Mouse (Mus musculus) heart, postnatal 14 days (tissue): Measurements from ENCODE around the gene Btbd1. TPM values are rescaled to one million over a fixed set of nuclear protein-coding genes. Genes with fewer than 3 reads are reported as not detected.

Source experiments
- DNase-seq, 2 experiments: peaks; one replicate each; pipeline ENCODE4 v3.0.0; 2021 to 2022
- intact Hi-C: fragments of 180-260 bp; cut with DNase I; formaldehyde crosslinking; loops from one replicate; pipeline ENCODE4 v1.15.1; 2025
- long read RNA-seq, 2 experiments: library from polyadenylated mRNA; stranded (forward); transcript quantifications; one replicate each; pipeline ENCODE4 v2.0.0; 2021
- total RNA-seq, 2 experiments: library from RNA; stranded (reverse); gene quantifications; 2 replicates each; pipeline ENCODE4 v1.2.3; 2021

Btbd1 gene
- 100 to 1,000 TPM; 135 TPM for total RNA-seq
- long read RNA-seq, experiment 1, transcript Btbd1-201 (8 exons, 3,001 nt), result major isoform, 645 of 677 reads
- long read RNA-seq, experiment 1, partial matches to known transcripts, result 12 of 677 reads
- long read RNA-seq, experiment 1, other reads (novel, unspliced or antisense), result 20 of 677 reads
- long read RNA-seq, experiment 2, transcript Btbd1-201 (8 exons, 3,001 nt), result major isoform, 602 of 624 reads
- long read RNA-seq, experiment 2, partial matches to known transcripts, result 6 of 624 reads
- long read RNA-seq, experiment 2, other reads (novel, unspliced or antisense), result 16 of 624 reads

DNA sequence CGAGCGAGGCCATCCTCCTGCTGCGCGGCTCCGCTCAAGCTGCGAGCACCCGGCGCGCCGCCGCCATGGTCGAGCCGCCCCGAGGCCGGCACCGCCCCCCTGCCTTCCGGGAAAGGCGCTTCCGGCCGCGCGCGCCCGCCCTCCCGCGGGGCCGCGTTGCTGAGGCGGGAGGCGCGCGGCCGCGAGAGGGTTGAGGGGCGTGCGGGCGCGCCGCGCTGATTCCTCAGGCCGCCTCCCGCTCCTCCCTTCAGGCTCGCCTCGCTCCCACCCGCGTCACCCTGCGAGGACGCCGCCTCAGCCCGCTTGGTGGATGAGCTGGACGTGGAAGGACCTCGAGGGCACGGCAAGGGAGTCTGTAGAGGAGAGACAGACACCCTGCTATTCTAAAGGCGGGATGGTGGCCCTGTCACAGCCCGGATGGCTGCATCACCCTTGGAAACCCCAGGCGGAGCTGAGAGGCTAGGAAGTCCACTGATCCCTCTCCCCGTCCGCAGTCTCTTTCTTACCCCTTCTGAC, at the start of gene Btbd1:
Gene Btbd1, minus strand, starts transcription at position 53 of the 516 bp plus-strand sequence.
- intact Hi-C loops, result loop anchor here (2.0 to 5.0 kb wide), 3 partner anchors 29 to 105 kb away; partner anchors contain the start of genes 3110040N11Rik, Hdgfl3 and Tm6sf1

DNA sequence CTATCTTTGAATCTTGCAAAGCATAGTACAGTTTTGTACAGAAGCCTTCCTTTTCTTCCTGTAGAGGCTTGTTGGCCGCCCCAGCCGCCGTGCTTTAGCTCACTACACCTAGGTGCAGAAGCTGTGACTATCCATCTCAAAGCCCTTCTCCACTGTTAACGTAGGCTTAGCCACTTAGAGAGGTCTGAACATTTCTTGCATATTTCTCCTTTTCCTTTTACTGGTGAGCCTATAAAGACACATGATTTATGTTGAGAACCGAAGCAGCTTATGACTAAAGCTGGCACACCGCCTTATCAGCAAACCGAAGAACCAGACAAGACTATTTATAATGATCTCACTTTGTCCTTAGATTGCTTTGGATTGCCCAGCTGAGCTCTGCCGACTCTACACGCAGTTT, 46.1 kb upstream of the Btbd1 start:
- intact Hi-C loops, result no loop called here
- no peak for DNase-seq

More for the DNA sequence above, at the start of gene Btbd1:
- peak; percentile 92 to 95 for DNase-seq

DNA sequence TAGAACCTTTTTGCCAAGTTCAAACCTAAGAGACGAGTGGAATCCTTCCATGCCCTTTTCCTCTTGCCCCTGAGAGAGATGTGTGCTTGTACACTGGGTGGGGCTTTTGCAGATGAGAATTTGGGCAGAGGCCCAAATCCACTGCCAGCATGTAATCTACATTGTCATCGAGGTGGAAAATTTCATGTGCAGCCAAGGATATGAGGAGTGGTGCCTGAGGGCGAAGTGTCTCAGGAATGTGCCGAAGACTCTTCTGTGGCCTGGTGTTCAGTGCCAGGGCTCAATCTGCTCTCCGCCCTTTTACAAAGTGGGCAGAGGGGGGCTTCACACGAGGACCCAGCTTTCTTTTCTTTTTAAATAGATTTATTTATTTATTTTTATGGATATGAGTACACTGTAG, 45.4 kb upstream of the Btbd1 start:
- intact Hi-C loops, result no loop called here

DNA sequence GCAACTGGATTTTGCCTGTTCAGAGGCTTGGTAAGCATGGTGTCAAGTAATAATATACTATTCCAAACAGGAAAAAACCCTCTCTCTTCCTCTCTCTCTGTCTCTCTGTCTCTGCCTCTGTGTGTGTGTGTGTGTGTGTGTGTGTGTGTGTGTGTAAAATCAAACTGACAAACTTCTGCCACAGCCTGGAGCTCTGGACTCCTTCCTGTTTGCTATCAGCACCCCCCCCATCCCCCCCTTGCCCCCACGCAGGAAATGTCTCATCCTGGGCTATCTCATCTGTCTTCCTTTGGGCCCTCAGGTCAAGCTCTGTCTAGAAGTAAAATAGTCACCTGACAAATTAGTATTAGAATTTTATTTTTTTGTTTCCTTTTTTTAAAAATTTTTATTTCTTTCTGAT, 44.6 kb upstream of the Btbd1 start:
- intact Hi-C loops, result no loop called here
- DNase-seq, result no peak

More for the DNA sequence above, 45.4 kb upstream of the Btbd1 start:
- DNase-seq, result no peak

- intact Hi-C loops, result no loop called here
These were observed 43.3 kb upstream of the Btbd1 start for GRCm38 (mm10) chr7:81872493-81873013.

GRCm38 (mm10) chr7:81868158-81868557, 38.9 kb upstream of the Btbd1 start:
- intact Hi-C loops, result loop anchor here (5.0 kb wide), 4 partner anchors 64 to 249 kb away; partner anchors contain the start of genes 3110040N11Rik and Hdgfl3
- peak; percentile 73 to 82 for DNase-seq

More at GRCm38 (mm10) chr7:81872493-81873013, 43.3 kb upstream of the Btbd1 start:
- no peak for DNase-seq

DNA sequence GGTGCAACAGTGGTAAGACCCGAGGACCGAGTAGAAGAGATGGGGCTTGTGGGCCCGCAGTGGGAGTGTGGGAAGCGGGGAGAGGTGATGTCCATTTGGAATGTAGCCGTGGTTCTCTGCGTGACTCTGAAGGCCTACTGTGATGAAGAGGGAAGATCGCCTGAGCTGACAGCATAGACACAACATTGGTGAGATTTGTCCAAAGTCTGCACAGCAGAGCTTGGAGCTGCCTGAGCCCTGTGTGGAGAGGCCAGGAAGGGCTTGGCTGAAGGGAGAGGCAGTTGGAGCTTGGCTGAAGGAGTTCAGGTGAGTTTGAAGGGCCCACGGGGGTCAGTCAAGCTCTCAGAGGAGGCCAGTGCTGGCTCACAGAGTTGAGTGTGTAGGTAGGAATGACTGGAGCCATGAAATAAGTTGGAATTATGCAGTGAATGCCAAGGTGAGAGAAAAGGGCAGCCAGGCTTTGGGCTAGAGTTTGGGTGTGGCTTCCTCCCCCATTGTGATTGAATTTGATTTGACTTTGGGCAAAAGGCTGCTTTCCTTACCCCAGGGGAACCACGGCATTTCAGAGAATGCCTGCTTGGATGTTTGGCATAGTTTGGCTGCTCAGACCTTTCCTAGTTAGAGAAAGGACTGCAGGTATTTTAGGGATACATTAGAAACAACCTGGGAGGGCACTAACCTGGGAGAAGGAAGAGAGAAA, 38.1 kb upstream of the Btbd1 start:
- DNase-seq, result no peak
- intact Hi-C loops, result loop anchor here (5.0 kb wide), 4 partner anchors 65 to 250 kb away; partner anchors contain the start of genes 3110040N11Rik and Hdgfl3

- intact Hi-C loops, result loop anchor here (5.0 kb wide), 4 partner anchors 66 to 251 kb away; partner anchors contain the start of genes 3110040N11Rik and Hdgfl3
- no peak for DNase-seq
These were observed 36.7 kb upstream of the Btbd1 start for GRCm38 (mm10) chr7:81865937-81866336.

DNA sequence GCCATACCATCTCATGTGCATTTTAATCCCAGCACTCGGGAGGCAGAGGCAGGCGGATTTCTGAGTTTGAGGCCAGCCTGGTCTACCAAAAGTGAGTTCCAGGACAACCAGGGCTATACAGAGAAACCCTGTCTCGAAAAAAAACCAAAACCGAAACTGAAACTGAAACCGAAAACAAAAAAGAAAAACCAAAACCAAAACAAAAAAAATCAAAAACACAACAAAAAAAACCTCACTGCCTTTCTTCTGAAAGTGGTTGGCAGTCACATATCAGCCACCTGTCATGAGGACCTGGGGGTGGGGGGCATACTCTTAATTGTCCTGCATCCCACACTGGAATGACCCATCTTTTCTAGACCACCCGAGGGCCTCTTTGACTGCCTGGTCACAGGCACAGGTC, 35.3 kb upstream of the Btbd1 start:
- intact Hi-C loops, result no loop called here

GRCm38 (mm10) chr7:81862587-81863583, 33.7 kb upstream of the Btbd1 start:
- peak; percentile 35 for DNase-seq

More for the DNA sequence above, 35.3 kb upstream of the Btbd1 start:
- DNase-seq, result no peak

DNA sequence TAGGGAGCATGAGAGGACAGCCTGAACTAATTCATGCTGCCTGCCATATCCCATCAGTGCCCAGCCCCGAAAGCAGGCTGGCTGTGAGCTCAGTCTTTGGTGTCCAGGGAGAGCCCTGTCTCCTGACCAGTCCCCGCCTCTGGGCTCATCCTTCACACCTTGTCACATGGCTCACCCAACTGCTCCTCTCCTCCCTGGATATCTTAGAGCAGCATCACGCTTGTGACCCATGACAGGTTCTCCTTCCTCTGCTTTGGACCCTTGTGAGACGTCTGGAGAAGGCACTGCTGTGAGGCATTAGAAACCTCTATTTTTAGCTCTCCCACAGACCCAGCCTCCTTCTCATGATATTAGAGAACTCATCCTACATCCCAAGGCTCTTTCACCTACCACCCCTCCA, 32.7 kb upstream of the Btbd1 start:
- intact Hi-C loops, result no loop called here
- no peak for DNase-seq

More at GRCm38 (mm10) chr7:81862587-81863583, 33.7 kb upstream of the Btbd1 start:
- intact Hi-C loops, result no loop called here

GRCm38 (mm10) chr7:81861461-81861860, 32.2 kb upstream of the Btbd1 start:
- no peak for DNase-seq
- intact Hi-C loops, result no loop called here

- intact Hi-C loops, result no loop called here
- DNase-seq, result no peak
These were observed 31.8 kb upstream of the Btbd1 start for GRCm38 (mm10) chr7:81860996-81861395.

- intact Hi-C loops, result no loop called here
- DNase-seq, result peak; percentile 29 to 47
These were observed 30.8 kb upstream of the Btbd1 start for GRCm38 (mm10) chr7:81860071-81860470.

DNA sequence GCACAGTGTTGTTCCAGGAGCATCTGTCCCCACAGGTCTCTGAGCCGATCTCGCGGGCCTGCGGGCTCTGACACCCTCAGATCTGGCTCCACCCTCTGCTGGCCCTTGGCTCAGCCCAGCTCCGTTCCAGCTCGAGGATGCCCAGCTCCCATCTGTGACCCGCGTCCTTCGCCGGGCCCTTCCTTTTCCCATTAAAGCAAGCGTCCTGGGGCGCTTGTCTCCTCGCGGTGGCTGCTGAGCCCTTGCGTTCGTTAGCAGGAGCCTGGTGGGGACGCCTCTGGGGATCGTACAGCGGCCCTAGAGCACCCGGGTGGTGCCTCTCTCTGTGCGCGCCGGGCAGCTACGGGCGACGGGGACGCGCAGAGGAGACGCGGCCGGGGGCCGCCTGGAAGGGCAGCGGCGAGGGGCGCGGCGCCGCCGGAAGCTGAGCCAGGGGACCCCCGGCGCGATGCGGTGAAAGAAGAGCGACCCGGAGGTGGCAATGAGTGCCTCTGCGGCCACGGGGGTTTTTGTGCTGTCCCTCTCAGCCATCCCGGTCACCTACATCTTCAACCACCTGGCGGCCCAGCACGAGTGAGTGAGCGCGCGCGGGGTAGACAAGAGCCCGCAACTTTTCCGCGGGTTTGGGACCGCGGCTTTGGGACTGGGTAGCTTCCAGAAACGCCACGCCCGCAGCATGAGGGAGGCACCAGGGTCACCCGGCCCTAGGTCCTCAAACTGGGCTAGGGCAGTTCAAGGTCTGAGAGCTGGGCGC, 29.9 kb upstream of the Btbd1 start, which contains the start of gene Tm6sf1:
Gene Tm6sf1, plus strand, starts transcription at position 34 of the 754 bp plus-strand sequence.
- intact Hi-C loops, result loop anchor here (2.0 kb wide), 1 partner anchor 30 kb away; the partner anchor contains the start of gene Btbd1
- peak; percentile 49 to 59 for DNase-seq

DNA sequence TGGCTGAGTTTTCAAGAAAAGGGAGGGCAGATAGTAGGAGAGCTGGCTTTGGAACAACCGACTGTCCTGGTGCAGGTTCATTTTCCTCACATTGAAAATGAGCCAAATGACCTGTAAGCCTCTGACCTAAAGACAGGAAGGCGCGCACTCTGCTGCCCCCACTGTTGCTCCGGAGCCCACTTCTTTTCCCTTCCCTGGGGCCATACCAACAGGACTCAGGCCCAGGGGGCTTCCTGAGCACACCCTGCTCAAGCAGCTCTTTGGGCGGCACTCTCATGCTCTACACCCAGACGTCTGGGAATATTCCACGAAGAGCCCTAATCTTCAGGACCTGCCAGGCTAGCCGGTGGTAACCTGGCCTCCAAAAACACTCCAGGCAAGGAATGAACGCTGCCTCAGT, 29.0 kb upstream of the Btbd1 start:
- DNase-seq, result no peak
- intact Hi-C loops, result loop anchor here (2.0 kb wide), 1 partner anchor 29 kb away; the partner anchor contains the start of gene Btbd1

- DNase-seq, result no peak
- intact Hi-C loops, result no loop called here
These were observed 27.0 kb upstream of the Btbd1 start for GRCm38 (mm10) chr7:81856221-81856620.

GRCm38 (mm10) chr7:81855694-81856093, 26.5 kb upstream of the Btbd1 start, which contains the start of gene Gm10160:
Gene Gm10160, minus strand, starts transcription at chr7:81855794.
- intact Hi-C loops, result no loop called here
- no peak for DNase-seq
